In the genomic region with DNA sequence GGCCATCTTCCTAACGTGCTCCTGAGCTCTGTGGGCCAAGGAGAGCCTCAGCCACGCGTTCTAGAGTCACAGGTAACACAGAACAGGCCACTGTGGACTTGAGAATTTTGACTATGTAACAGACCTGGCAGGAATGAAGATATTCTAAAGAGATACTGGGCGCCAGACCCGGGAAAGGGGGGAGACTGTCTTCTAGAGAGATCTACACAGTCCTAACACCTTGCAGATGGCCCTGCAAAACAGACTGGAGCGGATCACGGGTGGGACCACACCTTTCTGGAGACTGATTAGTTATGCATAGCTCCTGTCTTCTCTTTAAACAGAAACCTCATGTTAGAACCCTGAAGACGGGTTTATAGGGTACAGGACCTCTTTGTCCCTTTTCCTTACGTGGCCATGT, we compare ENCODE assay signal across 8 mouse cellular contexts.
DNase-seq lines count a peak whose midpoint lies in the region; ATAC-seq and TF ChIP-seq lines count a peak whose summit lies in the region.

No protein-coding gene starts in this region.

- no peaks in the 10 kb centered on the region for H3K9me3 ChIP-seq in heart, embryonic 11.5 days (replicated peaks; ENCODE audit: control insufficient read depth, low read length)
- H3K9me3 ChIP-seq in ES-E14 (ENCODE audit: control insufficient read depth, insufficient read depth, low read depth, low read length): no peaks in the 10 kb centered on the region
- no peaks in the 10 kb centered on the region for H3K9me3 ChIP-seq in hindbrain, embryonic 11.5 days (ENCODE audit: control insufficient read depth, low read length)
- no peaks in the 10 kb centered on the region for H3K9me3 ChIP-seq in midbrain, embryonic 10.5 days (replicated peaks)

- 49% methylated on average over 9 of the region's 9 CpGs for WGBS in heart, embryonic 11.5 days (ENCODE audit: insufficient replicate concordance)
- 71% methylated on average over 9 of the region's 9 CpGs for WGBS in hindbrain, embryonic 11.5 days
- 63% methylated on average over 9 of the region's 9 CpGs for WGBS in midbrain, embryonic 10.5 days

- no peak for ATAC-seq in heart, embryonic 11.5 days (replicated peaks; ENCODE audit: insufficient number of reproducible peaks, low FRiP score, low TSS enrichment)
- ATAC-seq in hindbrain, embryonic 11.5 days (ENCODE audit: low FRiP score): peak; percentile 45

- no peak overlapping the region for H3K27ac ChIP-seq in heart, embryonic 11.5 days (ENCODE audit: low read depth, low read length)
- H3K27ac ChIP-seq in ES-E14 (ENCODE audit: insufficient read depth, low read depth, low read length, poor library complexity, severe bottlenecking): no peak overlapping the region
- no peak overlapping the region for H3K27ac ChIP-seq in hindbrain, embryonic 11.5 days (ENCODE audit: low read depth, low read length)
- peak overlapping the region; percentile 10; the same call in 1 of the 2 replicates for H3K27ac ChIP-seq in midbrain, embryonic 10.5 days (replicated peaks)

- in situ Hi-C loops in ES-E14 (cut with MboI; ENCODE audit: low sequenced_read_pairs in 2 of 2, unreplicated experiment in 2 of 2): no loop called here

- DNase-seq in heart, postnatal 25 days (ENCODE audit: low spot score): no peak
- no peak for DNase-seq in ES-E14 (ENCODE audit: low read depth, low spot score)
- no peak for DNase-seq in hindbrain, embryonic 11.5 days (ENCODE audit: low spot score)
- DNase-seq in midbrain, embryonic 10.5 days (ENCODE audit: low spot score): no peak
- no peak for DNase-seq in urinary bladder, postnatal 10 days (ENCODE audit: low spot score)
- DNase-seq in urinary bladder, postnatal 4 days (ENCODE audit: low spot score in 2 of 2): no peak
- DNase-seq in gastrocnemius, postnatal 25 days: no peak

- intact Hi-C loops in heart, postnatal 25 days (cut with DNase I): loop anchor here (5.0 kb wide), 1 partner anchor 33 kb away; no protein-coding TSS in a partner anchor

- peak overlapping the region; percentile 64 for H3K4me2 ChIP-seq in heart, embryonic 11.5 days
- H3K4me2 ChIP-seq in hindbrain, embryonic 11.5 days (replicated peaks; ENCODE audit: low read depth, low read length): peak overlapping the region; percentile 51

- no peaks in the 10 kb centered on the region for H3K27me3 ChIP-seq in heart, embryonic 11.5 days (ENCODE audit: control insufficient read depth, insufficient read depth, low read length)
- H3K27me3 ChIP-seq in hindbrain, embryonic 11.5 days (ENCODE audit: control insufficient read depth, insufficient read depth, low read length): no peaks in the 10 kb centered on the region
- H3K27me3 ChIP-seq in midbrain, embryonic 10.5 days (ENCODE audit: low read depth, poor library complexity, severe bottlenecking): peaks cover 13% of the 10 kb centered on the region

- H3K9ac ChIP-seq in heart, embryonic 11.5 days (ENCODE audit: low read depth, low read length): peak overlapping the region; percentile 12; the same call in 1 of the 2 replicates
- H3K9ac ChIP-seq in ES-E14 (ENCODE audit: insufficient read depth, low read depth, low read length, poor library complexity, severe bottlenecking): peak overlapping the region; percentile 4; the same call in 1 of the 2 replicates
- H3K9ac ChIP-seq in hindbrain, embryonic 11.5 days (ENCODE audit: low read depth, low read length): peak overlapping the region; percentile 24; the same call in 1 of the 2 replicates

- peak overlapping the region; percentile 27 for H3K4me3 ChIP-seq in heart, embryonic 11.5 days (ENCODE audit: low read depth, low read length)
- H3K4me3 ChIP-seq in ES-E14 (ENCODE audit: insufficient read depth in 1 of 2, low read depth in 1 of 2, low read length in 2 of 2, poor library complexity in 1 of 2, severe bottlenecking in 1 of 2): peak overlapping the region; percentile 10 to 11; a peak in 2 of 4 replicates
- peak overlapping the region; percentile 26 for H3K4me3 ChIP-seq in hindbrain, embryonic 11.5 days (ENCODE audit: low read depth, low read length)
- peak overlapping the region; percentile 42 for H3K4me3 ChIP-seq in midbrain, embryonic 10.5 days

- H3K36me3 ChIP-seq in heart, embryonic 11.5 days (ENCODE audit: control insufficient read depth, insufficient read depth, low read length): no peaks in the 10 kb centered on the region
- H3K36me3 ChIP-seq in ES-E14 (ENCODE audit: control insufficient read depth, insufficient read depth, low read length, poor library complexity, severe bottlenecking): no peaks in the 10 kb centered on the region
- no peaks in the 10 kb centered on the region for H3K36me3 ChIP-seq in hindbrain, embryonic 11.5 days (ENCODE audit: control insufficient read depth, insufficient read depth, low read length)
- no peaks in the 10 kb centered on the region for H3K36me3 ChIP-seq in midbrain, embryonic 10.5 days

- peaks cover 14% of the 10 kb centered on the region for H3K4me1 ChIP-seq in heart, embryonic 11.5 days (ENCODE audit: control insufficient read depth, insufficient read depth, low read length)
- peaks cover 0 to 4% of the 10 kb centered on the region in 2 experiments; a peak in 2 of 4 replicates for H3K4me1 ChIP-seq in ES-E14 (ENCODE audit: control insufficient read depth in 2 of 2, insufficient read depth in 2 of 2, low read length in 2 of 2, poor library complexity in 1 of 2)
- H3K4me1 ChIP-seq in hindbrain, embryonic 11.5 days (replicated peaks; ENCODE audit: control insufficient read depth, insufficient read depth, low read length): no peaks in the 10 kb centered on the region; the same call in 1 of the 2 replicates
- peaks cover 28% of the 10 kb centered on the region for H3K4me1 ChIP-seq in midbrain, embryonic 10.5 days

TF ChIP-seq in ES-E14, 5 proteins besides CTCF, POLR2A, EP300 and RAD21:
- TF ChIP-seq MAFK (IDR thresholded peaks at IDR 0.05; ENCODE audit: insufficient read depth, low read depth, low read length) (no peak), HCFC1 (IDR thresholded peaks at IDR 0.05; ENCODE audit: borderline replicate concordance, insufficient read depth, low read length) (no peak), ZC3H11A (IDR thresholded peaks at IDR 0.05; ENCODE audit: borderline replicate concordance, low read depth, low read length) (no peak), ZNF384 (IDR thresholded peaks at IDR 0.05; ENCODE audit: low read depth, low read length) (no peak), CHD2 (IDR thresholded peaks at IDR 0.05; ENCODE audit: low read depth, low read length) (no peak)
